Mouse (Mus musculus): Measurements from ENCODE around the gene Rara.

- TF ChIP-seq USF1 (IDR thresholded peaks at IDR 0.05; ENCODE audit: low read depth): no peak
- TF ChIP-seq CTCF (IDR thresholded peaks at IDR 0.05; ENCODE audit: control insufficient read depth, insufficient read depth, insufficient read length): no peak
- no peak for TF ChIP-seq MYOG (IDR thresholded peaks at IDR 0.05; ENCODE audit: control insufficient read depth, extremely low read depth, insufficient read length)
Observed at GRCm38 (mm10) chr11:98907063-98907436, 20.6 kb upstream of the Rara start.

All from C2C12 (cell line).